Mouse (Mus musculus) megakaryocyte, embryonic 14.5 days (primary cell): ENCODE results near the gene Hal.

Source experiments
- FLI1 ChIP-seq: IDR thresholded peaks from 2 replicates; pipeline ENCODE4 v1.6.1; 2012; ENCODE audit warnings: low read length, inconsistent platforms, mixed read lengths
- GATA1 ChIP-seq: IDR thresholded peaks from 3 replicates; pipeline ENCODE4 v1.6.1; 2012; ENCODE audit warnings: mixed read lengths, low read length, inconsistent platforms, borderline replicate concordance

- TF ChIP-seq FLI1 (no peak), GATA1 (no peak)
Observed at GRCm38 (mm10) chr10:93508383-93508970, 19.9 kb downstream of the Hal start.
